Mouse (Mus musculus) cerebellum, postnatal 10 days (tissue): ENCODE measurements at regions not wholly inside any gene's neighbourhood (a gene's known extent, or its start where the extent isn't known, plus 50 kb on each side); places are given as distances from the start of the nearest gene placed in this dataset.

ENCODE experiments used
- DNase-seq, 2 experiments: peaks; one replicate each; pipeline ENCODE4 v3.0.0; 2021; ENCODE audit warnings: mixed read lengths in 2 of 2

- no peak for DNase-seq
Measured at GRCm38 (mm10) chr2:167878255-167878865, 53.5 kb upstream of the Ptpn1 start.

GRCm38 (mm10) chr2:167877254-167877870 lies 54.5 kb upstream of the Ptpn1 start:
- no peak for DNase-seq

GRCm38 (mm10) chr2:167872507-167872906 lies 59.4 kb upstream of the Ptpn1 start:
- DNase-seq: no peak

- no peak for DNase-seq
Measured at GRCm38 (mm10) chr2:167870153-167870552, 61.7 kb upstream of the Ptpn1 start.

- peak; percentile 56 to 69 for DNase-seq
Measured at GRCm38 (mm10) chr2:167866751-167867150, 65.1 kb upstream of the Ptpn1 start.

- no peak for DNase-seq
Measured at GRCm38 (mm10) chr2:167865525-167865924, 66.3 kb upstream of the Ptpn1 start.

GRCm38 (mm10) chr2:167864672-167865071 lies 67.2 kb upstream of the Ptpn1 start:
- DNase-seq: no peak

- no peak for DNase-seq
Measured at GRCm38 (mm10) chr2:167864228-167864627, 67.6 kb upstream of the Ptpn1 start.

GRCm38 (mm10) chr2:167863616-167864015 lies 68.2 kb upstream of the Ptpn1 start:
- DNase-seq: no peak

- no peak for DNase-seq
Measured at GRCm38 (mm10) chr2:167861178-167861520, 70.7 kb upstream of the Ptpn1 start.

GRCm38 (mm10) chr2:167860457-167861177 lies 71.2 kb upstream of the Ptpn1 start:
- peak; percentile 86 to 90 for DNase-seq

- DNase-seq: no peak
Measured at GRCm38 (mm10) chr2:167859575-167859974, 72.3 kb upstream of the Ptpn1 start.

- DNase-seq: no peak
Measured at GRCm38 (mm10) chr2:167858346-167858745, 73.5 kb upstream of the Ptpn1 start.

- no peak for DNase-seq
Measured at GRCm38 (mm10) chr2:167857911-167858310, 73.9 kb upstream of the Ptpn1 start.

- no peak for DNase-seq
Measured at GRCm38 (mm10) chr2:167856920-167857475, 74.9 kb upstream of the Ptpn1 start.

GRCm38 (mm10) chr2:167856020-167856419 lies 75.8 kb upstream of the Ptpn1 start:
- no peak for DNase-seq

- DNase-seq: no peak
Measured at GRCm38 (mm10) chr2:167854060-167854459, 77.8 kb upstream of the Ptpn1 start.

GRCm38 (mm10) chr2:167853411-167853821 lies 78.4 kb upstream of the Ptpn1 start:
- DNase-seq: peak; percentile 28 to 49

- DNase-seq: peak; percentile 50 to 52
Measured at GRCm38 (mm10) chr2:167852582-167852981, 79.3 kb upstream of the Ptpn1 start.

GRCm38 (mm10) chr2:167851216-167851896 lies 80.5 kb upstream of the Ptpn1 start:
- DNase-seq: no peak

- DNase-seq: no peak
Measured at GRCm38 (mm10) chr2:167849999-167850552, 81.8 kb upstream of the Ptpn1 start.

GRCm38 (mm10) chr2:167848468-167849440 lies 83.1 kb upstream of the Ptpn1 start:
- DNase-seq: no peak
